Mouse (Mus musculus) stomach, embryonic 14.5 days (tissue): ENCODE results near the gene Gar1. TPM values are rescaled to one million over a fixed set of nuclear protein-coding genes. Genes with fewer than 3 reads are reported as not detected.

ENCODE experiments used
- ATAC-seq: fragments of 200-750 bp; cut with Nextera tagmentation; 2 replicates; pipeline ENCODE4 v1.8.0; 2017; ENCODE audit warnings: low read depth, moderate TSS enrichment; ENCODE audit not compliant: insufficient number of reproducible peaks, insufficient read depth, low FRiP score
- H3K27ac ChIP-seq: fragments of 300-500 bp; sonication (generic); 2 replicates; pipeline ENCODE4 v1.5.1; 2014; ENCODE audit warnings: mild to moderate bottlenecking, low read length, moderate library complexity, mixed read lengths
- H3K27me3 ChIP-seq: fragments of 300-500 bp; sonication (generic); 2 replicates; pipeline ENCODE4 v1.6.1; 2014; ENCODE audit warnings: low read length, control low read depth, mixed read lengths; ENCODE audit not compliant: control insufficient read depth, insufficient read depth
- H3K36me3 ChIP-seq: fragments of 300-500 bp; sonication (generic); 2 replicates; pipeline ENCODE4 v1.6.1; 2014; ENCODE audit warnings: mild to moderate bottlenecking, control low read depth, low read length, moderate library complexity, mixed read lengths; ENCODE audit not compliant: control insufficient read depth, insufficient read depth
- H3K4me1 ChIP-seq: fragments of 300-500 bp; sonication (generic); 2 replicates; pipeline ENCODE4 v1.6.1; 2014; ENCODE audit warnings: low read length, control low read depth, mixed read lengths; ENCODE audit not compliant: control insufficient read depth, insufficient read depth
- H3K4me2 ChIP-seq: fragments of 300-500 bp; sonication (generic); replicated peaks from 2 replicates; pipeline ENCODE4 v1.6.1; 2014; ENCODE audit warnings: low read depth, low read length, control low read depth
- H3K4me3 ChIP-seq: fragments of 300-500 bp; sonication (generic); 2 replicates; pipeline ENCODE4 v1.5.1; 2014; ENCODE audit warnings: low read depth, low read length, control low read depth
- H3K9ac ChIP-seq: fragments of 300-500 bp; sonication (generic); replicated peaks from 2 replicates; pipeline ENCODE4 v1.6.1; 2014; ENCODE audit warnings: low read depth, mild to moderate bottlenecking, control low read depth, low read length, moderate library complexity, mixed read lengths
- H3K9me3 ChIP-seq: fragments of 300-500 bp; sonication (generic); 2 replicates; pipeline ENCODE4 v1.6.1; 2016; ENCODE audit warnings: low read depth, low read length, control low read depth; ENCODE audit not compliant: control insufficient read depth
- WGBS: fragments of 180-500 bp; shearing (Covaris S2); extraction: QIAGEN DNeasy Blood & Tissue Kit; methylation state at CpG from one replicate; pipeline ENCODE4 v1.1.7; 2014; 5-methylcytosine and 5-hydroxymethylcytosine counted together
- polyA plus RNA-seq: library from polyadenylated mRNA; unstranded; fragments of >200 nt; fragmentation: Nextera tagmentation; extraction: Ambion mirVana; gene quantifications from 2 replicates; pipeline ENCODE4 v1.2.1, GENCODE M21; 2014

Gene Gar1
- 29.5 and 39.4 TPM in 2 replicates for polyA plus RNA-seq

DNA sequence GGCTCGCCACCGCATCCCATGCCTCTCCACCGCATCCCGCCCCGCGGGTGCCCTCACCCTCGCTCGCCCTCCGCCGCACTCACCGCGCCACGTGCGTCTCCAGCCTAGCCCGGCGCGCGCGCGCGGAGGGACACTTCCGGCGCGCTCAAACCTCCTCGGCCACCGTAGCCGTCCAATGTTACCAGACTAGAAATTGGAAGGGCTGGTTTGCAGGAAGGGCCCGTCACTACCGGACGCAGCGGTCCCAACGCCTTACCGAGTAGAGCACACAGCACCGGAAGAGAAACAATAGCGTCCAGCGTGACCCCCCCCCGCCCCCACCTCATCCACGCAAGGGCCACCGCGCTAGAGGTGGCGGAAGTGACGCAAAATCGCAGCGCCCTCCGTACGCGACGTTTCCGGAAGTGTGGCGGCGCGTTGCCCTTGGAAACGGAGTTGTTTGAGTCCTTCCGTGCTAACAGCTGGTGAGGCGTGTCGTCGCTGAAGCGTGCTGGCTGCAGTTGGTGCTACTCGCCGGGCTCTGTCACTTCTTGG lies at the start of gene Gar1:
Gene Gar1 (minus strand): TSS at position 362 of the 534 bp plus-strand sequence.
- peak; percentile 88 for ATAC-seq
- Histone ChIP-seq H3K4me1 (peaks cover 11% of the 10 kb centered on the region), H3K27me3 (no peaks in the 10 kb centered on the region), H3K36me3 (peaks cover 14% of the 10 kb centered on the region), H3K4me2 (peak within 1 kb of the TSS; percentile 64), H3K9ac (peak within 1 kb of the TSS; percentile 75), H3K9me3 (no peaks in the 10 kb centered on the region), H3K27ac (peak within 1 kb of the TSS; percentile 75), H3K4me3 (peak within 1 kb of the TSS; percentile 99)
- WGBS, result under 1% methylated on average over 60 of the region's 60 CpGs

DNA sequence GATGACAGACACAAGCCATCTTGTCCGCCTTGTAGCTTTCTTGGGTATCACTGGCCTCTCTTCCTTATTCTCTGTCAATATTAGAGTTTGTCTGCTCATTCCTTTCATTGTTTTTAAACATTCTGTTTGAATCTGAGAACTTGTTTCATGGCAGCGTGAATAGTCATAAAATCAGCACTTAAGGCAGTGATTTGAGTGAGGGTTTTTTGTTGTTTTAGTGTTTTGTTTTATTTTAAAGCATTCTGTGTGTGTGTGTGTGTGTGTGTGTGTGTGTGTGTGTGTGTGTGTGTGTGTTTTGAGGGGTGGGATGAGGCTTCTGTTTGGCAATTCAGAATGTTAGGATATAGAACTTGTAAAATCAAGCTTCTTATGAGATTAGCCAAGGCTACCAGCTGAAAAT lies 48.7 kb upstream of the Gar1 start:
- no peak overlapping the region for H3K9ac ChIP-seq
- H3K4me2 ChIP-seq, result peak overlapping the region; percentile 84
- no peaks in the 10 kb centered on the region for H3K27me3 ChIP-seq
- 67% methylated on average over 2 of the region's 2 CpGs for WGBS
- H3K4me3 ChIP-seq, result peak overlapping the region; percentile 56; the same call in 1 of the 2 replicates
- H3K27ac ChIP-seq, result no peak overlapping the region
- no peaks in the 10 kb centered on the region for H3K9me3 ChIP-seq
- no peaks in the 10 kb centered on the region for H3K36me3 ChIP-seq
- no peaks in the 10 kb centered on the region for H3K4me1 ChIP-seq
- no peak for ATAC-seq

DNA sequence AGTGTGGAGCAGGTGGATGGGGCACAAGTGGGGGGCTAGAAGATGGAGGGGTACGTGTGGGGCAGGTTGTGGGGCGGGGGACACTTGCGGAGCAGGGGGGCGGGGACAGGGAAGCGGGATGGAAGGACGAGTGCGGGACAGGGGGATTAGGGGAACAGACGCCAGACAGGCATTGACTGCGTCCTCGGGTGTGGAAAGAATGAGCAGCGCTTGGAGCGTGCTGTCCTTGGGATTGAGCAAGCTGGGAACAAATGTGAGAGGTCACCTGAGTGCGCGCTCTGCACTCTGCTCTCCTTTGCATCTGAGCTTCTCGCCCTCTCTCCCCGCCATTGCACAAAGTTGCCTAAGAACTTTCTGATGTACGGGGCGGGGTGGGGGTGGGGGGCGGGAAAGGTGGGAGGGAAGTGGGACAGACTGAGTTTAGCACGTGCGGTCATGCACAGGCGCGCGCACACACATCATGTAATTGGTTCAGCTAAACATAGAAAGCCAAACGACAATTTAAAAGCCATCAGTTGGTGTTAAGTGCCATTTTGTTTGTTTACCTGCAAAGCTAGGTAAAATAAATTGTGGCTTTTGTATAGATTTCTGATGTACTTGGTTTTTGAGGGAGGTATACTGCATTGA lies 48.0 kb upstream of the Gar1 start:
- Histone ChIP-seq H3K4me2 (peak overlapping the region; percentile 84), H3K9ac (peak overlapping the region; percentile 53; the same call in 1 of the 2 replicates), H3K36me3 (no peaks in the 10 kb centered on the region), H3K27me3 (no peaks in the 10 kb centered on the region), H3K4me1 (no peaks in the 10 kb centered on the region), H3K27ac (peak overlapping the region; percentile 56; the same call in 1 of the 2 replicates), H3K9me3 (no peaks in the 10 kb centered on the region), H3K4me3 (peak overlapping the region; percentile 56)
- peak; percentile 38 for ATAC-seq
- under 1% methylated on average over 24 of the region's 25 CpGs for WGBS

DNA sequence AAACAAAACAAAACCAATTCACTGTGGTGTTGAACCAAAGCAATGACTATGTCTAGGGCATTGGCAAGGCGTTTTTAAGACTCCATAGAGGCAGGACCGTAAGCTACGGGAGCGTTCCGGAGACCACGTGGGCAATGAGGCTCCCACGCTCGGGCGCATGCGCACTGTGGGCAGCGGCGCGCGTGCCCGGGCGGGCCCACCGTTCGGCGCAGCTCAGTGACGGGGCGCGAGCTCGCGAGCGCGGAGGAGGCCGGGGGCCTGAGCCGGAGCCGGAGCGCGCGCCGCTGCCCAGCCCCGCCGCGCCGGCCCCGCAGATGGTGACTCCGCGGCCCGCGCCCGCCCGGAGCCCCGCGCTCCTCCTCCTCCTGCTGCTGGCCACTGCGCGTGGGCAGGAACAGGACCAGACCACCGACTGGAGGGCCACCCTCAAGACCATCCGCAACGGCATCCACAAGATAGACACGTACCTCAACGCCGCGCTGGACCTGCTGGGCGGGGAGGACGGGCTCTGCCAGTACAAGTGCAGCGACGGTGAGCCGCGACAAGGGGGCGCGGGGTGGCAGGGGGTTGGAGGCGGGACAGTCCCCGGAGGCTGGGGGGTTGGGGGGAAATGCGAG lies 47.3 kb upstream of the Gar1 start, which contains the start of gene Pla2g12a:
Gene Pla2g12a (plus strand): TSS at position 202 of the 617 bp plus-strand sequence.
- Histone ChIP-seq H3K9me3 (no peaks in the 10 kb centered on the region), H3K36me3 (no peaks in the 10 kb centered on the region), H3K4me3 (peak within 1 kb of the TSS; percentile 56), H3K27me3 (no peaks in the 10 kb centered on the region), H3K27ac (peak within 1 kb of the TSS; percentile 56; the same call in 1 of the 2 replicates), H3K4me2 (peak within 1 kb of the TSS; percentile 84), H3K9ac (peak within 1 kb of the TSS; percentile 53; the same call in 1 of the 2 replicates), H3K4me1 (no peaks in the 10 kb centered on the region)
- WGBS, result under 1% methylated on average over 52 of the region's 66 CpGs
- ATAC-seq, result peak; percentile 90

DNA sequence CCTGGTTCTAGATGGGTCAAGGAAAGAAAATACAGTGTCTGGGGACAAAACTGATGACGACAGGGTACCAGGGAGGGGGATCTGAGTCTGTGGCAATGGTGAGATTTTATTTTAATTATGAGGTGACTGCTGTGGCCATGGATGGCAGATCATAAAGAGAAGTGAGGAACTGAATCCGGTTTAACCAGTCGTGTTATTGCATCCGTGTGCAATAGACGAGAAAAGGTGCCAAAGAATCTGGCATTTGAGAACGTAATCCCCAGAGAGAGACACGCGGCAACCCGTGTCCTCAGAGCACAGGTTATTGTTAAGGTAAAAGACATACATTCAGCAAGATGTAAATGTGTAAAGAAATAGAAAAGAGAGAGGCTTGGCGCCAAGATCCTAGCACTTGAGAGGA lies 46.1 kb upstream of the Gar1 start:
- H3K4me2 ChIP-seq, result no peak overlapping the region
- WGBS, result 85% methylated on average over 10 of the region's 10 CpGs

DNA sequence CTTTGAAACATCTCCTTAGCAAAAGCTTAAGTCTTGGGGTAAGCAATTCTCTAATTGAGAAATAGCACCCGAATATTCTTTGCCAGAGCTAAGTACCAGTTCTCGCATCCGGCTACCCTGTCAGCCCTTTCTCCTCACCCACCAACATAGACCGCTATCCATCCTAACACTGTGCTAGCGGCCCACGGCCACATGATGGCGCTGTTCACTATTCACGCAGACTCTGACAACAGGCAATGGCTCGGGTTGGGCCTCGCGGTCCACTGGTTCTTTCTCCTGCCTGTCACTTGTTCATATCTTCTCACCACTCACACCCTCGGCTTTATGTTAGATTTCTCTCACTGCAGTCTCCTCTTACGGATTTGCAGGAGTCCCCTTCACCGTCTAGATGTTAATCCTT lies 32.5 kb upstream of the Gar1 start:
- peak; percentile 42; the same call in 1 of the 2 replicates for ATAC-seq
- WGBS, result 54% methylated on average over 14 of the region's 14 CpGs
- H3K27ac ChIP-seq, result no peak overlapping the region
- peaks cover 3% of the 10 kb centered on the region; the same call in 1 of the 2 replicates for H3K9me3 ChIP-seq
- no peaks in the 10 kb centered on the region for H3K36me3 ChIP-seq
- no peaks in the 10 kb centered on the region for H3K27me3 ChIP-seq
- H3K4me1 ChIP-seq, result no peaks in the 10 kb centered on the region
- no peak overlapping the region for H3K4me2 ChIP-seq
- no peak overlapping the region for H3K9ac ChIP-seq
- H3K4me3 ChIP-seq, result no peak overlapping the region

More for the DNA sequence above, 46.1 kb upstream of the Gar1 start:
- no peaks in the 10 kb centered on the region for H3K9me3 ChIP-seq
- H3K27me3 ChIP-seq, result no peaks in the 10 kb centered on the region
- ATAC-seq, result no peak
- H3K4me3 ChIP-seq, result no peak overlapping the region
- no peaks in the 10 kb centered on the region for H3K36me3 ChIP-seq
- no peak overlapping the region for H3K27ac ChIP-seq
- no peak overlapping the region for H3K9ac ChIP-seq
- no peaks in the 10 kb centered on the region for H3K4me1 ChIP-seq

DNA sequence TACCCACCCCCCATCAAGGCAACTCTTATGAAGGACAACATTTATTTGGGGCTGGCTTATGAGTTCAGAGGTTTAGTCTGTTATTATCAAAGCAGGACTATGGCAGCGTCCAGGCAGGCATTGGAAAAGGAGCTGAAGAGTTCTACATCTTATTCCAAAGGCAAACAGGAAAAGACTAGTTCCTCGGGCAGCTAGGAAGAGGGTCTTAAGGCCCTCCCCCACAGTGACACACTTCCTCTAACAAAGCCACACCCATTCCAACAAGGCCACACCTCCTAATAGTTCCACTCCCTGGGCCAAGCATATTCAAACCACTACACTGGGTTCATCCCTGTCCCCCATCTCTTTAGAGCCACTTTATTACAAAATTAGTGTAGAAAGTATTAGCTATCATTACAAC lies 31.4 kb upstream of the Gar1 start:
- Histone ChIP-seq H3K4me1 (no peaks in the 10 kb centered on the region), H3K36me3 (no peaks in the 10 kb centered on the region), H3K4me2 (no peak overlapping the region), H3K9me3 (peaks cover 3% of the 10 kb centered on the region; the same call in 1 of the 2 replicates), H3K27me3 (no peaks in the 10 kb centered on the region), H3K4me3 (no peak overlapping the region), H3K27ac (no peak overlapping the region), H3K9ac (no peak overlapping the region)
- no peak for ATAC-seq
- 67% methylated on average over 2 of the region's 2 CpGs for WGBS

DNA sequence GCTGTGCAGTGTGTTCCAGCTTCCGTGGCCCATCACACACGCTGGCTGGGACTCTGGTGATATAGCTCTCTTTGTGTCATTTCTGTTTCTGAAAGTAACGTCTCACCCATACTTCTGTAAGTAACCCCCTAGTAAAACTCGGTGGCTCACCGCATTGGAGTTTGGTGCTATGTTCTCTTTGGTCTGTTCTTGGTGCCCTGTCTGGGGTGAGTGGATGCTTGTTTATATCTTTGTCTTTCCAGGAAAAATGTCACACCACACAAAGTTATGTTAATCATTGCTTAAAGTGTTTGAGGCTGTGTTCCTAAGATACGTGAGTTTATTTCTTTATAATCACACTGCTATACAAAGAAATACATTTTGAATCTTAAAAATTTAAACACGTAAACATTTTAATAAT lies 15.7 kb upstream of the Gar1 start:
- no peak overlapping the region for H3K4me2 ChIP-seq
- H3K36me3 ChIP-seq, result no peaks in the 10 kb centered on the region
- no peaks in the 10 kb centered on the region for H3K9me3 ChIP-seq
- no peak overlapping the region for H3K4me3 ChIP-seq
- H3K9ac ChIP-seq, result no peak overlapping the region
- H3K27ac ChIP-seq, result no peak overlapping the region
- ATAC-seq, result no peak
- no peaks in the 10 kb centered on the region for H3K4me1 ChIP-seq
- WGBS, result 85% methylated on average over 7 of the region's 7 CpGs
- no peaks in the 10 kb centered on the region for H3K27me3 ChIP-seq
